Mouse (Mus musculus): ENCODE results near the gene Ms4a15.

Ms4a15 gene

DNA sequence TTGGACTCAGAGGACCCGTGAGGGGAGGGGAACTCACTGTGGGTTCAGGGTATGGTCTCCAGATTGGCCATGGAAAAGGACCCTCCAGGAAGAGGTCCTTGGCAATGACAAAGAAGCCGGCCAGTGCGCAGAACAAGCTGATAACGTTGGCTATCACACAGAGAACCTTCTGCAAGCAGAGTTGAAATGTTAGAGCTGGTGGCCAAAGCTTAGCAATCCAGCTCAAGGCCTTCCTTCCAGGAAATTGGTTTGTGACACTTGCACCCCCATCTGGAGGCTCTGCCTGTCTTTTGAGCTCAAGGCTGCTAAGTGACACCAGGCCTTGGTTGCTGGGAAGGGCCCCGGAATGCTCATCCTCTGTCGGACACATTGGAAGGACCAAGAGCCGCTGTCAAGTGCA is 27.3 kb downstream of the Ms4a15 start:
- in situ Hi-C loops (cut with MboI; ENCODE audit: unreplicated experiment in 2 of 2) = loop anchor here (10.0 kb wide), 1 partner anchor 141 kb away; no protein-coding TSS in a partner anchor

DNA sequence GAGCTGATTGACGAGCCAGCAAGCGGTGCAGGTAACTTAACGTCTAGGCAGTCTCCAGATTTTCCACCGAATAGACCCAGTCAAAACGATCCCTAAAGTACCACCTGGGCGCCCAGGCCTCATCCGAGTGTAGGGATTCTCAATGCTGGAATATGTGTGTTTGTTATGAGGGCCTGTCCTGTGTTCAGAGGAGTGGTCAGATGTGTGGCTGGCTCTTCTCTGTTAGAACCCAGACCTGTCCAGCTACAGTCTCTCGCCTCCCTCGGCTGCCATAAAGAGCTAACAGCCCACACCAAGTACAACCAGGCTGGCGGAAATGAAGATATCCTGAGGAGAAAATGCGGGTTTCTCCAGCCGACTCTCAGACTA is 33.1 kb downstream of the Ms4a15 start:
- in situ Hi-C loops (cut with MboI; ENCODE audit: unreplicated experiment in 2 of 2) = loop anchor here (5.0 to 10.0 kb wide), 6 partner anchors 43 to 293 kb away; no protein-coding TSS in a partner anchor

GRCm38 (mm10) chr19:10959085-10959977 is 33.7 kb downstream of the Ms4a15 start:
- in situ Hi-C loops (cut with MboI; ENCODE audit: unreplicated experiment in 2 of 2) = loop anchor here in 1 of 2 experiments (5.0 kb wide), 3 partner anchors 57 to 292 kb away; no protein-coding TSS in a partner anchor

GRCm38 (mm10) chr19:10952021-10952939 is 40.8 kb downstream of the Ms4a15 start:
- in situ Hi-C loops (cut with MboI; ENCODE audit: unreplicated experiment in 2 of 2) = no loop called here

GRCm38 (mm10) chr19:10949558-10949957 is 43.5 kb downstream of the Ms4a15 start:
- in situ Hi-C loops (cut with MboI; ENCODE audit: unreplicated experiment in 2 of 2) = no loop called here

GRCm38 (mm10) chr19:10949112-10949511 is 43.9 kb downstream of the Ms4a15 start, which contains the start of gene Ccdc86:
Gene Ccdc86, minus strand, starts transcription at chr19:10949266.
- in situ Hi-C loops (cut with MboI; ENCODE audit: unreplicated experiment in 2 of 2) = no loop called here

DNA sequence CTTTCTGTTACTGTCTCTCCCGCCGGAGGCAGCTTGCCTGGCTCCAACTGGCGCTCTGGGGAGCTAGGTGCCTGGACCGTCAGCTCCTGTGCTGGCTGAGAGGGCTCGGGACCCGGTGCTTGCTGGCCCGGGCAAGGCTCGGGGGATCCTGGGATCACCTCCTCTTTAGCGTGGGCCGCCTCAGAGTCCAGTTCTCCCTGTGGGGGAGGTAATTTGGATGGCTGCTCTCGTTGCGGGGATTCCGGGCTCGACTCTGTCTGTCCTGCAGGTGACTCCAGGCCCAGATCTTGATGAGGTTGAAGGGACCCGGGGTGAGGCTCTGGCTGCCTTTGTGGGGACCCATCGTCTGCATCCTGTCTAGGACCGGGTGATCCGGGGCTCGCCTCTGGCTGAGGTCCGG is 44.6 kb downstream of the Ms4a15 start:
- in situ Hi-C loops (cut with MboI; ENCODE audit: unreplicated experiment in 2 of 2) = no loop called here

- in situ Hi-C loops (cut with MboI; ENCODE audit: unreplicated experiment in 2 of 2) = no loop called here
These were observed 45.8 kb downstream of the Ms4a15 start for GRCm38 (mm10) chr19:10947219-10947618.

- in situ Hi-C loops (cut with MboI; ENCODE audit: unreplicated experiment in 2 of 2) = no loop called here
These were observed 46.5 kb downstream of the Ms4a15 start for GRCm38 (mm10) chr19:10946506-10946905.

DNA sequence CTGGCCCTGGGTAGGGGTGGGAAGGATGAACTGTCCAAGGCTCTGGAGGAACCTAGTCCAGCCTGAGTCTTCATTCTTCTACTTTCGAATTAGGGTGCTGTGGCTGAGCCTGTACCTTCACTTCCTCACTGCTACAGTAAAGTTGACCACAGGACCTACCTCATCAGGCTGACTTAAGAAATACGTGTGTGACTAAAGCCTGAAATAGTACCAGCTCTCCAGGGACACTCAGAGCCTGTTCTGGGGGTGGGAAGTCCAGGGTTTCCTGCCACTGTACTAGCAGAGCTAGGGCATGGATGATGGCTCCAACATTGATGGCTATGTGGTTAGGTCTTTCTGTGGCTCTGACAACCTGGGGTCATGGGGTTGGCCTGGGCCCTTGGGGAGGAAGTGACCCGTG is 49.1 kb downstream of the Ms4a15 start:
- in situ Hi-C loops (cut with MboI; ENCODE audit: unreplicated experiment in 2 of 2) = no loop called here

DNA sequence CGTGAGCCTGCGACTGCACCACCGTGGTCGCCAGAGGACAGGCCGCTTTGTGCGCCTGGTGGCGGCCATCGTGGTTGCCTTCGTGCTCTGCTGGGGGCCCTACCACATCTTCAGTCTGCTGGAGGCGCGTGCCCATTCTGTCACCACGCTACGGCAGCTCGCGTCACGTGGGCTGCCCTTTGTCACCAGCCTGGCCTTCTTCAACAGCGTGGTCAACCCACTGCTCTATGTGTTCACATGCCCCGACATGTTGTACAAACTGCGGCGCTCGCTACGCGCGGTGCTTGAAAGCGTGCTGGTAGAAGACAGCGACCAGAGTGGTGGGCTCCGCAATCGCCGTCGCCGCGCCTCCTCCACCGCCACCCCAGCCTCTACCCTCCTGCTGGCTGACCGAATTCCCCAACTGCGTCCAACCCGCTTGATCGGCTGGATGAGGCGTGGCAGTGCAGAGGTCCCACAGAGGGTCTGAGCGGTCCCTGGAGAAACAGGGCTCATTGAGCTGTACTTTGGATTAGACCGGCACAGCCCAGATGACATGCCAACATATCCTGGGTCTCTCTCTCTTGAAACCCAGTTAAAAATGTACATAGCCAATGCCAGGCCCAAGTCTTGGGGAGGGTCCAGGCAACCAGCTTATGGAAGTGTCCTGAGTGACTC is 52.1 kb downstream of the Ms4a15 start:
- in situ Hi-C loops (cut with MboI; ENCODE audit: unreplicated experiment in 2 of 2) = no loop called here

- in situ Hi-C loops (cut with MboI; ENCODE audit: unreplicated experiment in 2 of 2) = no loop called here
These were observed 52.8 kb downstream of the Ms4a15 start for GRCm38 (mm10) chr19:10940097-10940800.

- in situ Hi-C loops (cut with MboI; ENCODE audit: unreplicated experiment in 2 of 2) = no loop called here
These were observed 54.3 kb downstream of the Ms4a15 start for GRCm38 (mm10) chr19:10938771-10939170.

DNA sequence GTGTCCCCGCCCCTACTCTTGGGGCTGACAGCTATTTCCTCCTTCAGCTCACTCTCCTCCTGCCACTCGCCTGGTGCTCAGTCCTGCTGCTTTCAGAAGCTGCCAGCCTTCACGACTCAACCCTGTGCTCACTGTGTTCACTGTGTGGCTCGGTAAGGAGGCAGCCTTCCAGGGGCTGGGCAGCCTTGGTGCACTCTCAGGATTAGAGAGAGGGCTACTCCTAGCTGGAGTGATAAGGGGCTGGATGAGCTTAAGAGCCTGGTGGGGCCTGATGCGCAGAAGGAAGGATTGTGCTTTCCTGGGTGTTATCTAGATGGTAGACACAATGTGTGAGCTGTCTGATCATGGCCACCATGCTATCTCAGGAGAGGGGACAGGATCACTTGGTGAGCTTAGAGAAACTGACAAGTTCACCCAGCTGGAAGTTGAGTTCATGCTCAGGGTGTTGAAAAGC is 55.9 kb downstream of the Ms4a15 start, which contains the start of gene Ptgdr2:
Ptgdr2 (plus strand) TSS at position 51 of the 454 bp plus-strand sequence.
- in situ Hi-C loops (cut with MboI; ENCODE audit: unreplicated experiment in 2 of 2) = no loop called here

DNA sequence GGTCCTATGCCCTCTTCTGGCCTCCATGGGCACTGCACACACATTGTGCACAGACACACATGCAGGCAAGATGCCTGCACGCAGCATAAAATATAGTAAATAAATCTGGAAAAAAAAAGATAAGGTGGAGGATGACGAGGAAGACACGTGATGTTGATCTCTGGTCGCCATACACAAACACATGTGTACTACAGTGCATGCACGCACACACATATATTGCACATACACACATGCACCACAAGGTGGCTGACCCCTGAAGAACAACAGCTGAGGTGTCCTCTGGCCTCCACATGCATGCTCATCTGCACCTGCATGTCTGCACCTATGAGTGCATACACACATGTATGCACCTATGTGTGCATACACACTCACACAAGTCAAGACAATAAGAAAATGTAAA is 57.0 kb downstream of the Ms4a15 start:
- in situ Hi-C loops (cut with MboI; ENCODE audit: unreplicated experiment in 2 of 2) = no loop called here

DNA sequence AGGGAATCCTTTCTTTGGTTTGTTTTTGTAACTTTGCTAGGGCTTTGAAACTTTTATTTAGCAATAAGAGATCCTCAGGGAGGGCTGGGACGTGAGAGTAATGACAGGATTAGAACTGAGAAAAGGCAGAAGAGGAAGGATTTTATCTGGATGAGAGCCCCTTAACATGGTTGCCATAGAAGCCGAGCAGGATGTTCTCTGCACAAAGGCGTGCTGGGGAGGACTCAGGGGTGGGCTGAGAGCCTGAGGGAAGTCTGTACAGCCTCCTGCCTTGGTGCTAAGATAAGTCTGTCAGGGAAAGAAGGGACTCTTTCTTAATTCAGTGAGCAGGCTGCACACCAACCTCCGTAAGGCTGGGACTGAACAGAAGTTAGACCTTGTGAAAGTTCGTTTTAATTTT is 58.0 kb downstream of the Ms4a15 start:
- in situ Hi-C loops (cut with MboI; ENCODE audit: unreplicated experiment in 2 of 2) = no loop called here

GRCm38 (mm10) chr19:10930641-10931040 is 62.4 kb downstream of the Ms4a15 start:
- in situ Hi-C loops (cut with MboI; ENCODE audit: unreplicated experiment in 2 of 2) = no loop called here

Measured in v-Abl transformed pro-B cells (cell line).